Comparison of ENCODE assay signal across 26 mouse cellular contexts in the genomic region with DNA sequence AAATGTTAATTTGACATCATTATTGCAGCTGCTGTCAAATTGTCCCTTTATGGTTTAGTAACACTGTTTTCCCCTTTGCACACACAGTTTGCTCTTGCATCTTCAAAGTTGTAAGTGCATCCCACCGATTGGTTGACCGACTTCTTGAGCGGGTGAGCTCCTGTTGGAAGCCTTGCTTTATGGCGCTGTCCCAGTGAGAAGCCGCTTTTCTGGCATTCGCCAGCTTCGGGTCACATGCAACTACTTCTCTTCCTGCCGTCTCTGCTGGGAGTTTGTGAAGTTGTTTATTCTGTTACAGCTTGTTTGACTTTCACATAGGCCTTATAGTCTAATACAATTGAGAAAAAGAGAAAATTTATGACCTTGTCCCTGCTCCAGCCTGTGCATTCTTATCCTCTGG.
"Had no signal": no experiment of that assay in that cellular context is flagged by ENCODE, and none has a peak within 500 bp of the region (broad histone marks: within the 10 kb centered on the region; RNA-seq: fewer than 3 reads in every experiment).

No protein-coding gene starts in this region.

- H3K9me3 ChIP-seq: heart, embryonic 10.5 days; heart, embryonic 12.5 days; hindbrain, embryonic 10.5 days; hindbrain, embryonic 12.5 days; intestine, embryonic 15.5 days; limb, embryonic 10.5 days; limb, embryonic 12.5 days had no signal

- H3K27ac ChIP-seq: intestine, embryonic 15.5 days; kidney, postnatal 0 days; layer of hippocampus, adult 2 months; left cerebral cortex, adult 2 months; limb, embryonic 10.5 days; limb, embryonic 12.5 days had no signal

- H3K36me3 ChIP-seq: heart, embryonic 10.5 days; heart, embryonic 12.5 days; intestine, embryonic 15.5 days had no signal

- H3K27me3 ChIP-seq: heart, embryonic 12.5 days; intestine, embryonic 15.5 days; limb, embryonic 12.5 days had no signal

- H3K4me3 ChIP-seq: gastrocnemius, adult 2 months; heart, embryonic 10.5 days; heart, embryonic 12.5 days; hindbrain, embryonic 10.5 days; hindbrain, embryonic 12.5 days; intestine, embryonic 15.5 days; layer of hippocampus, adult 2 months; left cerebral cortex, adult 2 months; limb, embryonic 10.5 days; limb, embryonic 12.5 days had no signal

- H3K9ac ChIP-seq: heart, embryonic 12.5 days; hindbrain, embryonic 12.5 days; hindbrain, embryonic 14.5 days; intestine, embryonic 15.5 days; limb, embryonic 12.5 days had no signal

- ATAC-seq: hindbrain, embryonic 16.5 days; inflammation-experienced regulatory T-cells, adult 6 months; intestine, embryonic 15.5 days; intestine, postnatal 0 days had no signal

- H3K4me2 ChIP-seq: heart, embryonic 12.5 days; hindbrain, embryonic 12.5 days; hindbrain, embryonic 14.5 days; intestine, embryonic 15.5 days; limb, embryonic 12.5 days; liver, embryonic 11.5 days had no signal

- DNase-seq: gastrocnemius, adult 2 months; gastrocnemius, postnatal 10 days; gastrocnemius, postnatal 25 days; heart, adult 18-20 months; heart, postnatal 10 days; heart, postnatal 4 days; kidney, adult 18-20 months; kidney, adult 8-10 months; kidney, postnatal 25 days; kidney, postnatal 4 days; liver had no signal
